Mouse (Mus musculus) adipocyte (in vitro differentiated cells): ENCODE measurements around the gene Nebl.

ENCODE experiments used
- DNase-seq: peaks from one replicate; pipeline ENCODE4 v3.0.0-alpha.2; 2016; ENCODE audit warnings: low spot score

The Nebl gene

GRCm38 (mm10) chr2:17730957-17731830, at the start of gene Nebl:
Gene Nebl (minus strand): TSS chr2:17731464.
- no peak for DNase-seq

DNA sequence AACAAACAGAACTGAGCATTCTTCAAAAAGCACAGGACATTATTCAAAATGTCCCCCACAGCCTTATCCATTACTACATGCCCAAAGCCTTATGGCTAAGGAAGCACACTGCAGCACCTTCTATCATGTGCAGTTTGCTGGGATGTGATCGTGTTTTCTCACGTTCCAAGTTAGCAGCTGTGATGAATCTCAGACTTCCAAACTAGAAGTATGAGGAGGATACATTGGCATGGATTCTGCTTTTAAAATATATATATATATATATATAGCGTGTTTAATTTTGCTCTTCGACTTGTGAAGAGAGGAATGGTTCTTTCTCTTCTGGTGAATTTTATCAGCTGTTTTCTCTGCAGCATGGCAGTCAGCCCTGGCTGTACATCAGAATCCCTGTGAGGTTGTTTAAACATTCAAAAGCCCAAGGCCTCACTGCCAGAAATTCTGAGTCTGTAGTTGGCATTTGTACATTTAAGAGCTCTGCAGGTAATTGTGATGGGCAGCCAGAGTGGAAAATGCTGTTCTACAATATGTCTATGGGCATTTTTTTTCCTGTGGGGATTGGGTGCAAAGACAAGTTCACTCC, 39.1 kb upstream of the Nebl start:
- no peak for DNase-seq

GRCm38 (mm10) chr2:17769242-17769755, 38.0 kb upstream of the Nebl start:
- DNase-seq = no peak

GRCm38 (mm10) chr2:17756271-17756670, 25.0 kb upstream of the Nebl start:
- no peak for DNase-seq

DNA sequence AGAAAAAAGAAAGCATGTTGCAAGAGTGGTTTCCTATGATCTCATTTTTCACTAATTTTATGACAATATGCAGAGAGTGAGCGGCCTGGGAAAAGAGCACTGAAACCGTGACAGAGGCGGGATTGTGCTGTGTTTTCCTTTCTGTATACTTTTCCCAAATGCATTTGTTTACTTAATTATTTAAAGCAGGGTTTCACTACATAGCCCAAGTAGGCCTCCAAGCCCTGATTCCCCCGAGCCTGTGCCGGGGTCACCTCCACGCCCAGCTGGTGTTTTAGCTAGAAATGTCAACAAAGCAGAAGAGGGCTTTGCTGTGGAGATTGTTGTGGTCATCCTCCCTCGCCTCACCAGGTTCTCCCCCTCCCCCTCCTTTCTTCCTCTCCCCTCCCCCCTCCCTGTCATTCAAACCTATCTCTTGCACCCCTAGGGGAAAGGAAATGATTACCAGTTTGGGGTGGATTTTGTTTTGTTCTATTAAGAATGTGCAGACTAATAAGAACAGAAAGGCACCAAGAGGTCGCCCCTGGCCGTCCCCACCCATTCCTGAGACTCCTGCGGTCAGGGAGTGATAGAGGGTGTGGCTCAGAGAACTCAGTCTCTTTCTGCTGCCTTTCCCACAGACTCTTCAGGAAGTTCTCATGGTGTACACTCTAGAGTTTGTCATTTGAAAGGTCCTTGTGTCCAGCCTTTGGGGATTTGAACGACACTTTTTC, 10.9 kb upstream of the Nebl start:
- DNase-seq = no peak

DNA sequence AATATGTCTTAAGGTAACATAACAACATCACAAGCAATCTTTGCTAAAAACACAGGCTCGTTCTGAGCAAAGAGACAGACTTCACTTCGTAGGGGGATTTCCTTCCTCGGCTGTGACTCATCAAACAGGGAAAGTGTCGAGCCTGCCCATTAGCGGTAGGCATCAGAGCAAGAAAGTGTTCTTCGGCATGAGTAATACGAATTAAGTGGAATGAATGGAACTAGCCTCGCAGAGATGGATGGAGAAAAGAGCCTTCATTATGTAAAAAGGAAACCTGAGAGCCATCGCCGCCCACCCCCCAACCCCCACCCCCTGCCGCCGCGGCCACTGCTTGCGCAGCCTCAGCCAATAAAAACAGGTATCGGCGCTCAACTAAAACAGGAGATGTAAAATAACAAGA, 10.3 kb upstream of the Nebl start:
- DNase-seq = no peak

DNA sequence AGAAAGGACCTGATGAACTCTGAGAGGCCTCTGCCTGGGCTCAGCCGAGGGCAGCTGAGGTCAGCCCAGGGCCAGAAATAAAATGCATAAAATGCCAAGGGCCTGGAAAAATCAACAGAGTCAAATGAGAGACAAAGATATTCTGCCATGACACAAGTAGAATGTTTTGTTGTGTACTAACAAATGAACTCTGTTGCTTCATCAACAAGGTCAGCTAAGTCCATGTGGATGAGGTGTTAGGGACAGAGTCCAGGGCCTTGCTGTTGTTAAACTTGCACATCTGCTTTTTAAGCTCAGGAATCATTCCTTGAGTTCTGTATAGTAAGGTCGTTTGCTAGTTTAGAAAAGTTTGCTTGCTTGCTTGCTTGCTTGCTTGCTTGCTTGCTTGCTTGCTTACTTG, 9.2 kb upstream of the Nebl start:
- no peak for DNase-seq

- DNase-seq = no peak
Measured at GRCm38 (mm10) chr2:17732210-17732609, 946 bp upstream of the Nebl start.

GRCm38 (mm10) chr2:17731831-17732200, 552 bp upstream of the Nebl start:
- no peak for DNase-seq

- DNase-seq = no peak
Measured at GRCm38 (mm10) chr2:17730648-17730956, 662 bp downstream of the Nebl start.

DNA sequence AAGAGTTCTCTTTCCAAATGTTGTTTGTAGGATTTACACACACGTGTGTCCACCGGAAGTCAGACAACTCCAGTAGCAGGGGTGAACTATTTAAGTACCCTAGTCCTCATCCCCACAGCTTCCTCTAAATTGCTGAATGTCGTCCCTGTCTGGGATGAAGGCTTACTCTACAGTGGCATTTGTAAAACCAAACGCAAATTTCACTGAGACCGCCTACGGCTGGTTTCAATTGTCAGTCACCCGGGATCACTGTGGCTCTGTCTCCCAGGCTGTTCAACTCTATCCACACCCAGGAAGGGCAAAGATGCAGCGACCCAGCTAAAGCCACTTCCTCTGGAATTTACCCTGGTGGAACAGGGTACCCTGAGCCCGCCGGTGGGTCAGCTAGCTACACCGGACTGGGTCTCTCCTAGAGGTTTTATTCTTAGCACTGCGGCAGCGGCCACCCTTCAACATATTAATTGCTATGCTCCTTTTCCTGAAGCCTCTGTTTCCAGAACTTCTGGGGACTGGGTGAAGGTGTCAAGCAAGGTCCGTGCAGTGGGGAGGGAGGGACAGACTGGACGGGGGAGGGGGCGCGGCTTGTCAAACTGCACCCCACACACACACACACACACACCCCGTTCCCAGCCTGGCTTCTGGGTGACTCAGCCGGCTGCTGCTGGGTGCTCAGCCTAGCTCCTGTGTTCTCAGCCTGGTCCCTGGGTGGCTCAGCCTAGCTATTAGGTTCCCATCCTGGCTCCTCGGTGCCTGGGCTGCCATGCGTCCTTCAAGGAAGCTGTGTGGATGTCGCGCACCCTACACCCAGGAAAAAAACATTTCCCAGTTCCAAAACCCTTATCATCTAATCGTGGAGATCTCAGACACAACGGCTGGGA, 1.3 kb downstream of the Nebl start:
- DNase-seq = no peak

DNA sequence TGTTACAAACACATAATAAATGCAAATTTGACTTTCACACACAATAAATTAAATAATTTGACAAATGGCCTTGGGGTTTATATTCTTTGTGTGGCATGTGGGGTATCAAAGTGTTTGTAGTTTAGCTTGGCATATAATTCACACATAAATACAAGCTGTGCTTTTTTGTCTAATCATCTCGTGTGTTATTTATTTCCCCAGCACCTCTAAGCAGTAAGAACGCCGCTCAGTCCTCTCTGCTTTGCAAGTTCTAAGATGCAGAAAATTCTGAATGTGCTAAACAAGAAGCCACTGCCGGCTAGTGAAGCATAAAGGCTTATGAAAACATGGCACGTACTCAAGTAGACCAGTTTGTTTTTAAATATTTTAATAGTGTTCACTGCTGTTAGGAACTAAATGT, 6.9 kb downstream of the Nebl start:
- no peak for DNase-seq

DNA sequence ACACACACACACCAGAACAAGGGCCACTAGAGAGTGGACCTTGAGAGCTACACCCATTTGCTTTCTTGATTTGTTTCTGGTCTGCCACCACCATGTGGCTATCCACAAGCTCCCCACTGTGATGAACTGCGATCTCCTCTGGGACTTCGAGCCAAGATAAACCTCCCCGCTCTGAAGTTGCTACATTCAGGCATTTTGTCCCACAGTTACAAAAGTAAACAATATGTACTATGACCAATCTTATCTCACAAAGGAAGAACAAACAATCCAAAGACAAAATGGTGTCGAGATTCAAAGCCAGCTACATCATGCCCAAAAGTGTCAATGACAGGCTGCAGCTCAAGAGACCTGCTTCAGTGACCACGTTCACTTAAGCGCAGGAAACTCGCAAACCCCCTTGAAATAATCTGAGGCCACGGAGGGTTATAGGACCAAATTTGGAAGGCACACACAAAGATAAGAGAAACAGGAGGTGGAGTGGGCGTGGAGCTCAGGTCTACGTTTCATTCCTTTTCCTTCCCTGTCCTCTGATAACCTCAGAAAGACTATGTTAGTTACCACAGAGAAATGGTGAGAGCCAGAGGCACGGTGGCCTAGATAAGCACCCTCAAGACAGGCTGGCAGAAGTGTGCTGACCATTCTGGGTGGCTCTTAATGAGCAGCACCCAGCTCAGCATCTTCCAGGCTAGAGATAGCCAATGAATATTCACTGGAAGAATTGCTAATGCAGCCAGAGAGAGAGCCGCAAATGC, 7.8 kb downstream of the Nebl start:
- DNase-seq = no peak

DNA sequence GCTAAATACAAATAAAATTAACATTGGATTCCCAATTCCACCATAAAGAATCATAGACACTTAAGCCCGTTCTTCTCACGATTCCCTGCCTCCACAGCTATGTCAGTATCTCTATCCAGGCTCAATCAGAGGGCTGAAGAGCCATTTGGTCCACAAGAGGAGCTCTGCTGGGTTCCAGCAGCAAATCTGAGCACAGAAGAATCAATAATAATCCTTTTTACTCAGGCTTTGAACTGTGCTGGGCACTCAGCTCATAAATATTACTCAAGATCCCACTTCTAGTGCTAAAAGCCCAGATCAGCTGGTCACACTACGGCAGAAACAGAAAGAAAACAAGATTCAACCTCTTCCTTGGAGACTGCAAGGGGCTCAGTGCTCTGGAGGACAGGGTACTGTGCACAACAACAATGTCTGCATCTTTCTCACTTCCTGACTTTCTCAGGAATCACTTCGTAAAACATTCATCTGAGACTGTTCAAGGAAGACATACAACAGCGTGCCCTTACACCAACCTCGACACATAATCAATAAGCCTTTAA, 10.0 kb downstream of the Nebl start:
- DNase-seq = no peak

DNA sequence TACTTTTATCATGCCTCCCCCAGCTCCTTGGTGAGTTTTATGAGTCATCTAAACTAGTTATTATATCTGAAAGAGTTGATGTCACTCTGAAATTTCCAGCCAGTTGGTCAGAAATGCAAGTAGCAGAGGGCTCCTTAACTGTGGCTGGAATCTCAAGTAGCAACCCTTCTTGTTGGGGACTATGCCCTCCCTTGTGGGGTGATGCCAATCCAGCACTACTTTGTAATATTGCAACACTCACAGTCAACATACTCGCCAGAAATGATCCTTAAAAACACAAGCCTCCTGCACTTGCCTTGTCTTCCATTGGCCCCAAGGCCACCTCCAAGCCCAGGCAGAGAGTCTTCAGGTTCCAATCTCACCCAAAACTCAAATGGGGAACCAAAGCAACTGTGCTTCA, 13.0 kb downstream of the Nebl start:
- DNase-seq = no peak

DNA sequence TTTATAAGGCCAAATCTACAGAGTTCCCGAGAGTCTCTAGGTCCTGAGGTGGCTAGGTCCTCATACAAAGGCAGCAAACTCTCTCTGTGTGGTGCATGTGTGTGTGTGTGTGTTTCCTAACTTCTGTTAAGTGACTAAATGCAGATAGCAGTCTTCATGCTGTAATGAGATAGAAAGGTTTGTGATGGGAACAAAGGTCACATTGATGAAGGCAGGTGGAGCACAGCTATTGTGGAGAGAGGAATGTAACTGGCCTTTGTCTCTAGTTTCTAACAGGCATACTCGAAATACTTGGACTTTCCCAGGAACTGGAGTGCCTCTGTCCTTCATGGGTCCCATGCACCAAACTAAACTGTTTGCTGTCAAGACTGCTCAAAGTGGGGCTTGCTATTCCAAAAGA, 14.1 kb downstream of the Nebl start:
- DNase-seq = no peak

DNA sequence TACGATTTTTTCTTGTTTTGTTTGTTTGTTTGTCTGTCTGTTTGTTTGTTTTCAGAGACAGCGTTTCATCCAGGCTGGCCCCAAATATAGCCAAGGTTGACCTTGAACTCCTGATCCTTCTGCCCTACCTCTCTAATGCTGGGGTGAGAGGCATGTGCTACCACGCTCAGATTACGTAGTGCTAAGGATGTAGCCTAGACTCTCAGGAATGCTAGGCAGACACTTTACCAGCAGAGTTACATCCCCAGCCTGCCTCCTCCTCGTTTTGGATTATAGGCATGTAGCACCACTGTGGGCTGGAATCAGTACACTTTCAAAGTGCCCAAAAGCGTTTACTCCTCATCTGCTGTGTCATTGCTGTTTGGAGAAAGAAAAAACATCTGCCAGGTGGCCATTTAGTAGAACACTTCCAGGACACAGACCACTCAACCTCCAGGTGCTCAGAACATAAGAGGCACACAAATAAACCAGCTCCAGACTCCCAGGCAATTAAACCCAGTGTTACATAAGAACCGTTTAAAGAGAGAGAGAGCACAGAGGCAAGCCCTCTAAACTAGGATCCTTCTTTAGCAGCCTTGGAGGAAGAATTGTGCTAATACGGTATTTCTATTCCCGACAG, 16.0 kb downstream of the Nebl start:
- DNase-seq = no peak

GRCm38 (mm10) chr2:17714661-17715060, 16.6 kb downstream of the Nebl start:
- DNase-seq = no peak

DNA sequence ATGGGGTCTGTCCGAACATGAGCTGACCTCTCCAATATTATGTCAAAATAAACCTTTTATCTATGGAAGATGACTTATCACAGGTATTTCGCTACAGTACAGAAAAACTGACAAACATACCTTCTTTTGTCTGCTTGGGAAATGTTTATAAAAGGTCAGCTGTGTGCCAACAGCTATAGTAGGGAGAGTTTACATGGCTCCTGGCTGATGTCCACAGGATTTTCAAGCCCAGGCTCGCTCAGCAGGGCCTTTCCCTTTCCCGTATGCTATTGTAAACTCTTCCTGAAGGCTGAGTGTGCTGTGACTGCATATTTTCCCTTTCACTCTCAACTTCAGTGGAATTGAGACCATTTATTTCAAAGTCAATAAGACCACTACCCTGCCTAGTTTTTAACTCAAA, 17.1 kb downstream of the Nebl start:
- DNase-seq = no peak

DNA sequence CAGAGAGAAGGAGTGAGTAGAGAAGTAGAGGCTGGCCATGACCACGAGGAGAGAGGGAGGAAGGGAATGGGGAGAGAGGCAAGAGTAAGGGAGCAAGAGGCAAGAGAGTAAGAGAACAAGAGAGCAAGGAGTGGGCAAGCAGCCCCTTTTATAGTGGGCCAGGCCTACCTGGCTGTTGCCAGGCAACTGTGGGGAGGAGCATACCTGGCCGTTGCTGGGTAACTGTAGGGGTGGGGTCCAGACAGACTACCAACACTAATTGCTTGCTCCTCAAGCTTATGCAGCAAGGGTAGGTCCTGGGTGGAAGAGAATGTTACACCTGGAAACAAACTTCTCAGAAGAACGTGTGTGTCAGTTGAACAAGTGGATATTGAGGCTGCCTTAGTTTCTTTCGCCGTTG, 20.0 kb downstream of the Nebl start:
- no peak for DNase-seq

DNA sequence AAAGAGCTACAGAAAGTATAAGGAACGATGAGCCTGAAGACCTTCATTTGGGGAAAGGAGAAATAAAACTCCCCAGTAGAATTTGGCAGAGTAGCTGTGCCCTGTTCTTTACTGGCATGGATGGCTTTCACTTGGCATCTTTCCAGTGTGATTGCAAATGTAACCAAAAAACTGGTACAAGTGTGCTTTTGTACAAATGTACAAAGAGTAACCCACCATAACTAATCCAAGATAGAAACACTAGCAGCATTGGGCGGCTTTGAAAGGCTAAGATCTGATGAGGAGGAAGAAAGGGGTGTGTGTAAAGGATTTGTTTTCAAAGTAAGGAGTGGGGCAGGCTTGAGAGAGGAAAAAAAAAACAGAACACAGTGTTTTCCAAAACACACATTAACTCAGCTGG, 21.2 kb downstream of the Nebl start:
- DNase-seq = peak; percentile 2
